Mouse (Mus musculus): ENCODE measurements around the gene Atf2.

Atf2 gene

DNA sequence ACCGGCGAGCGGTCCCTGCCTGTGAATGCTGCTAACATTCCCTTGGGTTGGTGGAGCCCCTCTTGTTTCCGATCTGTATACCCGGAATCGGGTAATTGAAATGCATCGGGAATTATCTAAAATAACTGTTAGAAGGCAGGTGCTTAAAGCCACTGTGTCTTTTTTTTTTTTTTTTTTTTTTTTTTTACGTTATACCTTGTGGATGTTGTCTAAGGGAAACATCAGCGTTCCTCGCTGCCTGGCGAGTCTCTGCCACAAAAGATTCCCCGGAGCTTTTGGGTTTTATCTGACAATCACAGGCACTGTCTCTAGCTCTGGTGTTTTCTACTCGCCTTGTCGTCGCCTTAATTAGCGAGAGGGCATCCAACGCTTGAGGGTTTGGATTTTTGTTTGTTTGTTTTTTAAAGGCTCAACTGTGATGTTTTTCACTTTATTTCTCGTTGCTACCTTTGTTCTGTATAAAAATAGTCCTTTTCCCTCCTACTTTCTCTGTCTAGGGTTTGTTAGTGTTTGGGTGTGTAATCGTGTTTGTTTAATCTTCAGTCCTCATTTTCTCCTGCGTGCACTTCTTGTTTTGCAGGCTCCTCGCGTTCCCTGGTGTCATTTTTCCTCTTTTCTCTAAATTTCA is 116.6 kb downstream of the Atf2 start:
- DNase-seq (ENCODE audit: low spot score) = no peak

DNA sequence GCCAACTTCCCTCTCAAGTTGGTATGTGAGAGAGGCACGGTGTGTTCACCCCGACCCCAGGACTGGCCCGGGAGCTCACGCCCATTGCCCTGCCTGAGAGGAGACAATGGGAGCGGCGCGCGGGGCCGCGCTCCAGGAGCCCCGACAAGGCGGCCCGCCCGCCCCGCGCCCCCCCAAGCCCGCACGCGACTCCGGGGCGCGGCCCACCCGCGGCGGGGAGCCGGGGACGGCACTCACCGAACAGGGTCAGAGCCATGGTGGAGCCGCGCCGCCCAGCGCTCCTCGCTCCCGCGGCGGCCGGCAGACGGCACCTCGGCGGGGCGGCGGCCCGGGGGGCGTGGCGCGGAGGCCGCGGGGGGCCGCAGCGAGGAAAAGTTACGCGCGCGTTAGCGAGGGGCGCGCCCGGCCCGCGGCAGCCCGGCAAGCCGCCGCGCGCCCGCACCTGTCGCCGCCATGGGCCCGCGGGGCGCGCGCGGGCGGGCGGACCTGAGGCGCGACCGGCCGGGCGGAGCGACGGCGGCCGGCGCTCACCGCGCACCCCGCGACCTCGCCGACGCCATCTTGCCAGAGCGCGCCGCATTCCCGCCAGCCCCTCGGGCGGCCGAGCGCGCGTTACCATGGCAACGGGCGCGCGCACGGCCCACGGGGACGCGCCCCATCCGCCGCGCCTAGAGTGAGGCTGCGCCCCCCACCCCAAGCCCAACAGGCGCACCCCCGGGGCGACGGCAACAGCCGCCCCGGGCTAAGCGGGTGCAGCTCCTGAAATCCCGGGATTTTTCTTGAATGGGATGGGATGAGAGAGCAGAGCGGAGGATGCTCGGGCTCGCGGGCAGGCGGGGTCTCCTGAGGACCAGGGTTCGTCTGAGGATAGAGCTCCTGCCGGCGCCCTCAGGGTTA is 117.4 kb downstream of the Atf2 start, which contains the start of gene Chn1:
Chn1 (minus strand) TSS at position 561 of the 897 bp plus-strand sequence.
- peak; percentile 73 for DNase-seq (ENCODE audit: low spot score)

DNA sequence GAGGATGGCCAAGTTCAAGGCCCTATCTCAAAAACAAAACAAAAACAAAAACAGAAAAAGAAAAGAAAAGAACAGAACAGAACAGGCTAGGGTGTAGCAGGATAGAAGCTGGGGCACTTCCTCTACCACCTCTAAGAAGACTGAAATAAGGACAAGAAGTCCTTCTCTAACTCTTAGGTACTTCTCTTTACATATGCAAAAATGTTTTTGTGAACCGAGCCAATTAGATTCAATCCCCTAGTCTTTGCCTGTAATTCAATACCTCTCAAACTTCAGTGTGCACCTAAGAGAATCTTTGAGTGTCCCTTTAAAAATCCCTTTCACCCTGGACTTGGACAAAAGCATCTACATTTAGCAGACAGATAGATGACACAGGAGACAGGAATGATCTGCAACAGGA is 119.5 kb downstream of the Atf2 start:
- no peak for DNase-seq (ENCODE audit: low spot score)

DNA sequence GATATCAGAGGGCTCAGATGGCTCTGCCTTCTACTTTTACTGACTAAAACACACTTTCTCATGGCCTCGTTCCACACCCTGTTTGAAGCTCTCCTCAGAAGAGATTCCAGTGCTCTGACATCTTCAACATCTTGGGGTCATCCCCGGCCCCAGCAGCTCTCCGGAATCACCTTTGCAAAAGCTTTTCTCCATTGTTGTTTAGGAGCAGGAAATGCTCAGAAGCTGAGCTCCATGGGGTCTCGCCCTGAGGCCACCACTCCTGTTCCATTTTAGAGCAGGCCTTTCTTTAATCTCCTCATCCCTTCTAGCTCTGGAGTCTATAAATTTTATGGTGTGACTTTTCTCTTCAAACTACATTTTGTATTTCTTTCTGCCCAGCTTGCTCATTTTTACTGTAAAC is 123.8 kb downstream of the Atf2 start:
- no peak for DNase-seq (ENCODE audit: low spot score)

Measured in ovary, postnatal 36 days (tissue).